Mouse (Mus musculus) CH12.LX (cell line): ENCODE measurements around the gene Msi2. TPM values are rescaled to one million over a fixed set of nuclear protein-coding genes. Genes with fewer than 3 reads are reported as not detected.

Experiments used
- DNase-seq: peaks from one replicate; pipeline ENCODE4 v3.0.0-alpha.2; 2013; ENCODE audit errors: extremely low read depth
- H3K27ac ChIP-seq: 2 replicates; pipeline ENCODE4 v1.5.1; 2012; ENCODE audit warnings: low read depth, mild to moderate bottlenecking, control low read depth, moderate library complexity; ENCODE audit not compliant: insufficient read depth
- H3K27me3 ChIP-seq: replicated peaks from 2 replicates; pipeline ENCODE3; 2012; ENCODE audit warnings: inconsistent platforms
- H3K36me3 ChIP-seq, 2 experiments: replicated peaks in 1 of 2; 2 replicates each; pipeline versions ENCODE3 to v1.6.1; 2012; ENCODE audit warnings: inconsistent platforms in 1 of 2, low read length in 1 of 2, mild to moderate bottlenecking in 1 of 2, mixed read lengths in 1 of 2, moderate library complexity in 1 of 2; ENCODE audit not compliant: control insufficient read depth in 1 of 2, insufficient read depth in 1 of 2
- H3K4me1 ChIP-seq, 2 experiments: 2 replicates each; pipeline ENCODE4 v1.6.1; 2012; ENCODE audit warnings: inconsistent platforms in 1 of 2, moderate library complexity in 1 of 2; ENCODE audit not compliant: insufficient read depth in 2 of 2, control insufficient read depth in 1 of 2
- H3K4me2 ChIP-seq: 2 replicates; pipeline ENCODE4 v1.6.1; 2012; ENCODE audit warnings: low read depth, mild to moderate bottlenecking, control low read depth; ENCODE audit not compliant: poor library complexity, insufficient read depth, severe bottlenecking
- H3K4me3 ChIP-seq, 3 experiments: fragments of 150-350 bp in 1 of 3; sonication (generic) in 1 of 3; replicated peaks in 1 of 3; 2 replicates each; pipeline versions ENCODE3 to v1.5.1; 2011 to 2012; ENCODE audit warnings: low read depth in 2 of 3, low read length in 2 of 3, mild to moderate bottlenecking in 2 of 3, moderate library complexity in 2 of 3, control low read depth in 1 of 3, improper control_type of control experiment in 1 of 3, inconsistent platforms in 1 of 3, mixed read lengths in 1 of 3; ENCODE audit not compliant: poor library complexity in 1 of 3
- H3K79me2 ChIP-seq: replicated peaks from 2 replicates; pipeline ENCODE4 v1.6.1; 2012; ENCODE audit warnings: mild to moderate bottlenecking, moderate library complexity; ENCODE audit not compliant: control insufficient read depth, poor library complexity, insufficient read depth, severe bottlenecking; ENCODE audit errors: extremely low read depth
- H3K9ac ChIP-seq: 2 replicates; pipeline ENCODE4 v1.6.1; 2012; ENCODE audit warnings: low read depth, mild to moderate bottlenecking, control low read depth, moderate library complexity; ENCODE audit not compliant: insufficient read depth
- H3K9me3 ChIP-seq: replicated peaks from 2 replicates; pipeline ENCODE3; 2012; ENCODE audit warnings: low read length, inconsistent platforms, mixed read lengths
- BHLHE40 ChIP-seq: IDR thresholded peaks from 2 replicates; pipeline ENCODE4 v1.6.1; 2011; ENCODE audit warnings: mild to moderate bottlenecking, low read depth, low read length, improper control_type of control experiment
- CHD2 ChIP-seq: IDR thresholded peaks from 2 replicates; pipeline ENCODE4 v1.6.1; 2011; ENCODE audit warnings: low read length, improper control_type of control experiment
- CTCF ChIP-seq, 2 experiments: IDR thresholded peaks in 1 of 2; conservative IDR thresholded peaks in 1 of 2; 2 replicates each; pipeline ENCODE4 v1.5.1; 2011 to 2012; ENCODE audit warnings: low read depth in 2 of 2, low read length in 2 of 2, improper control_type of control experiment in 1 of 2, inconsistent platforms in 1 of 2, mild to moderate bottlenecking in 1 of 2, moderate library complexity in 1 of 2
- E2F4 ChIP-seq: IDR thresholded peaks from 2 replicates; pipeline ENCODE4 v1.6.1; 2011; ENCODE audit warnings: low read depth, low read length, improper control_type of control experiment; ENCODE audit not compliant: insufficient replicate concordance
- ELF1 ChIP-seq: IDR thresholded peaks from 2 replicates; pipeline ENCODE4 v1.6.1; 2014; ENCODE audit warnings: low read depth, mild to moderate bottlenecking, inconsistent platforms, low read length, improper control_type of control experiment
- ETS1 ChIP-seq: conservative IDR thresholded peaks from 2 replicates; pipeline ENCODE4 v1.6.1; 2012; ENCODE audit warnings: low read depth, mild to moderate bottlenecking, inconsistent platforms, low read length, improper control_type of control experiment, moderate library complexity
- GABPA ChIP-seq: IDR thresholded peaks from 2 replicates; pipeline ENCODE4 v1.6.1; 2012; ENCODE audit warnings: low read depth, low read length, improper control_type of control experiment, inconsistent platforms; ENCODE audit not compliant: insufficient replicate concordance
- HCFC1 ChIP-seq: IDR thresholded peaks from 2 replicates; pipeline ENCODE4 v1.6.1; 2012; ENCODE audit warnings: low read depth, mild to moderate bottlenecking, inconsistent platforms, low read length, improper control_type of control experiment
- IRF4 ChIP-seq: IDR thresholded peaks from 2 replicates; pipeline ENCODE4 v1.6.1; 2014; ENCODE audit warnings: low read depth, mild to moderate bottlenecking, inconsistent platforms, low read length, improper control_type of control experiment
- JUN ChIP-seq: IDR thresholded peaks from 2 replicates; pipeline ENCODE4 v1.6.1; 2011; ENCODE audit warnings: low read depth, mild to moderate bottlenecking, low read length, improper control_type of control experiment, moderate library complexity; ENCODE audit not compliant: insufficient read depth
- JUND ChIP-seq: conservative IDR thresholded peaks from 2 replicates; pipeline ENCODE4 v1.6.1; 2011; ENCODE audit warnings: low read depth, low read length, improper control_type of control experiment
- KAT2A ChIP-seq: IDR thresholded peaks from 2 replicates; pipeline ENCODE4 v1.6.1; 2012; ENCODE audit warnings: low read length, improper control_type of control experiment, inconsistent platforms; ENCODE audit not compliant: insufficient replicate concordance
- MAFK ChIP-seq: IDR thresholded peaks from 2 replicates; pipeline ENCODE4 v1.6.1; 2011; ENCODE audit warnings: low read length, improper control_type of control experiment; ENCODE audit not compliant: insufficient replicate concordance
- MAZ ChIP-seq: IDR thresholded peaks from 2 replicates; pipeline ENCODE4 v1.6.1; 2012; ENCODE audit warnings: low read depth, mild to moderate bottlenecking, inconsistent platforms, low read length, improper control_type of control experiment, moderate library complexity
- MXI1 ChIP-seq: IDR thresholded peaks from 2 replicates; pipeline ENCODE4 v1.6.1; 2011; ENCODE audit warnings: mild to moderate bottlenecking, low read depth, low read length, improper control_type of control experiment
- MYC ChIP-seq: IDR thresholded peaks from 2 replicates; pipeline ENCODE4 v1.6.1; 2011; ENCODE audit warnings: low read depth, mild to moderate bottlenecking, improper control_type of control experiment, low read length
- NRF1 ChIP-seq: IDR thresholded peaks from 2 replicates; pipeline ENCODE4 v1.6.1; 2014; ENCODE audit warnings: low read depth, mild to moderate bottlenecking, inconsistent platforms, low read length, improper control_type of control experiment, moderate library complexity
- POLR2A ChIP-seq: IDR thresholded peaks from 2 replicates; pipeline ENCODE4 v1.6.1; 2011; ENCODE audit warnings: low read depth, mild to moderate bottlenecking, improper control_type of control experiment, low read length
- POLR2AphosphoS2 ChIP-seq: IDR thresholded peaks from 2 replicates; pipeline ENCODE4 v1.6.1; 2011; ENCODE audit warnings: low read depth, low read length, improper control_type of control experiment
- RAD21 ChIP-seq: IDR thresholded peaks from 2 replicates; pipeline ENCODE4 v1.6.1; 2011; ENCODE audit warnings: low read depth, mild to moderate bottlenecking, low read length, improper control_type of control experiment, moderate library complexity
- RCOR1 ChIP-seq: conservative IDR thresholded peaks from 2 replicates; pipeline ENCODE4 v1.6.1; 2012; ENCODE audit warnings: low read depth, mild to moderate bottlenecking, inconsistent platforms, low read length, improper control_type of control experiment
- SIN3A ChIP-seq: IDR thresholded peaks from 2 replicates; pipeline ENCODE4 v1.6.1; 2012; ENCODE audit warnings: low read length, improper control_type of control experiment, inconsistent platforms
- SMC3 ChIP-seq: IDR thresholded peaks from 2 replicates; pipeline ENCODE4 v1.6.1; 2011; ENCODE audit warnings: low read depth, low read length, improper control_type of control experiment
- TBP ChIP-seq: conservative IDR thresholded peaks from 2 replicates; pipeline ENCODE4 v1.6.1; 2011; ENCODE audit warnings: low read depth, low read length, improper control_type of control experiment
- TCF12 ChIP-seq: IDR thresholded peaks from 2 replicates; pipeline ENCODE4 v1.6.1; 2014; ENCODE audit warnings: low read depth, mild to moderate bottlenecking, inconsistent platforms, low read length, improper control_type of control experiment
- USF2 ChIP-seq: conservative IDR thresholded peaks from 2 replicates; pipeline ENCODE4 v1.6.1; 2011; ENCODE audit warnings: low read depth, low read length, improper control_type of control experiment
- ZC3H11A ChIP-seq: IDR thresholded peaks from 2 replicates; pipeline ENCODE4 v1.6.1; 2012; ENCODE audit warnings: low read depth, mild to moderate bottlenecking, inconsistent platforms, low read length, improper control_type of control experiment
- ZKSCAN1 ChIP-seq: IDR thresholded peaks from 2 replicates; pipeline ENCODE4 v1.6.1; 2012; ENCODE audit warnings: low read depth, inconsistent platforms, low read length, improper control_type of control experiment, borderline replicate concordance
- ZMIZ1 ChIP-seq: IDR thresholded peaks from 2 replicates; pipeline ENCODE4 v1.6.1; 2012; ENCODE audit warnings: low read depth, mild to moderate bottlenecking, inconsistent platforms, low read length, improper control_type of control experiment
- ZNF384 ChIP-seq: IDR thresholded peaks from 2 replicates; pipeline ENCODE4 v1.6.1; 2012; ENCODE audit warnings: low read depth, low read length, improper control_type of control experiment, inconsistent platforms
- dilution Hi-C: fragments of 300-500 bp; cut with MboI; formaldehyde crosslinking; loops from 2 replicates; pipeline ENCODE4 v1.14.3; 2020; ENCODE audit warnings: low sequenced_read_pairs; ENCODE audit not compliant: extremely low pct_unique_long_range_greater_than_20kb, extremely low pct_ligation_motif_present
- in situ Hi-C: fragments of 300-500 bp; cut with MboI; formaldehyde crosslinking; loops from 3 replicates; pipeline ENCODE4 v1.14.3; 2019; ENCODE audit warnings: low sequenced_read_pairs, low pct_ligation_motif_present, low pct_unique_long_range_greater_than_20kb, mixed read lengths
- polyA plus RNA-seq: library from polyadenylated mRNA; unstranded; fragments of >175 nt; gene quantifications from 2 replicates; pipeline ENCODE4 v1.2.1, GENCODE M21; 2012; ENCODE audit warnings: low read depth; ENCODE audit not compliant: insufficient read length
- total RNA-seq, 2 experiments: library from RNA; depleted of rRNA; stranded (reverse); fragments of 300-350 nt in 1 of 2; fragments of >200 nt in 1 of 2; gene quantifications; 2 replicates each; pipeline ENCODE4 v1.2.3; 2012 to 2014

Msi2 gene
- total and polyA plus RNA-seq, 3 experiments = 40.3 to 73.1 (median 52.6) TPM

GRCm38 (mm10) chr11:88717016-88717643, 1.2 kb downstream of the Msi2 start (continued):
- no peak for TF ChIP-seq TBP
- no peak for TF ChIP-seq NRF1
- no peak for TF ChIP-seq JUN
- TF ChIP-seq MXI1 = no peak; the same call in 1 of the 2 replicates
- no peak for TF ChIP-seq SMC3
- peak; percentile 20; the same call in 1 of the 2 replicates for TF ChIP-seq ZNF384

GRCm38 (mm10) chr11:88716061-88716994, 2.0 kb downstream of the Msi2 start:
- H3K9me3 ChIP-seq = no peaks in the 10 kb centered on the region
- dilution Hi-C loops (no loop called here), in situ Hi-C loops (no loop called here)
- H3K79me2 ChIP-seq = peaks cover 40% of the 10 kb centered on the region
- peak; percentile 58 for DNase-seq
- H3K27me3 ChIP-seq = no peaks in the 10 kb centered on the region
- H3K4me1 ChIP-seq = peaks cover 0 to 54% of the 10 kb centered on the region in 2 experiments; a peak in 2 of 4 replicates
- TF ChIP-seq RCOR1 = no peak
- TF ChIP-seq MAZ = no peak; the same call in 1 of the 2 replicates
- TF ChIP-seq RAD21 = no peak
- TF ChIP-seq ETS1 = peak; percentile 42
- TF ChIP-seq ELF1 = peak; percentile 39; the same call in 1 of the 2 replicates
- TF ChIP-seq GABPA = no peak
- TF ChIP-seq IRF4 = peak; percentile 52; the same call in 1 of the 2 replicates
- no peak for TF ChIP-seq ZMIZ1
- TF ChIP-seq JUND = no peak
- peak; percentile 67; the same call in 1 of the 2 replicates for TF ChIP-seq MXI1
- TF ChIP-seq TCF12 = 0 out of 2 replicates have a peak, but pooled peaks have one; percentile 6
- TF ChIP-seq KAT2A = no peak
- TF ChIP-seq CTCF (conservative IDR thresholded peaks at IDR 0.05 in 1 of 2, IDR thresholded peaks at IDR 0.05 in 1 of 2; ENCODE audit: low read depth in 2 of 2, low read length in 2 of 2) = peak in 1 of 2 experiments; percentile 3; a peak in 1 of 4 replicates
- 0 out of 2 replicates have a peak, but pooled peaks have one; percentile 10 for TF ChIP-seq MYC
- no peak for TF ChIP-seq NRF1
- no peak for TF ChIP-seq ZC3H11A
- TF ChIP-seq USF2 = no peak
- TF ChIP-seq TBP = no peak
- peak; percentile 86 for TF ChIP-seq SIN3A
- peak; percentile 9; the same call in 1 of the 2 replicates for TF ChIP-seq MAFK
- no peak for TF ChIP-seq JUN
- 0 out of 2 replicates have a peak, but pooled peaks have one; percentile 4 for TF ChIP-seq BHLHE40
- no peak for TF ChIP-seq E2F4
- TF ChIP-seq ZKSCAN1 = no peak
- no peak; the same call in 1 of the 2 replicates for TF ChIP-seq HCFC1
- TF ChIP-seq POLR2AphosphoS2 = no peak
- no peak for TF ChIP-seq POLR2A
- no peak for TF ChIP-seq SMC3
- peak; percentile 61 for TF ChIP-seq ZNF384
- TF ChIP-seq CHD2 = no peak; the same call in 1 of the 2 replicates
- H3K4me2 ChIP-seq = peak overlapping the region; percentile 92
- peak overlapping the region; percentile 65 for H3K27ac ChIP-seq
- H3K9ac ChIP-seq = peak overlapping the region; percentile 95
- peak overlapping the region; percentile 64 to 96 (median 95) for H3K4me3 ChIP-seq
- peaks cover 11 to 34% of the 10 kb centered on the region in 2 experiments for H3K36me3 ChIP-seq
